Mouse (Mus musculus) right cerebral cortex, postnatal 14 days (tissue): ENCODE data around the gene Stard13.
A peak's percentile ranks its signal among the peaks of the same experiment; 100 is the strongest.

ENCODE experiments used
- DNase-seq: peaks from one replicate; pipeline ENCODE4 v3.0.0; 2022

Stard13 gene

DNA sequence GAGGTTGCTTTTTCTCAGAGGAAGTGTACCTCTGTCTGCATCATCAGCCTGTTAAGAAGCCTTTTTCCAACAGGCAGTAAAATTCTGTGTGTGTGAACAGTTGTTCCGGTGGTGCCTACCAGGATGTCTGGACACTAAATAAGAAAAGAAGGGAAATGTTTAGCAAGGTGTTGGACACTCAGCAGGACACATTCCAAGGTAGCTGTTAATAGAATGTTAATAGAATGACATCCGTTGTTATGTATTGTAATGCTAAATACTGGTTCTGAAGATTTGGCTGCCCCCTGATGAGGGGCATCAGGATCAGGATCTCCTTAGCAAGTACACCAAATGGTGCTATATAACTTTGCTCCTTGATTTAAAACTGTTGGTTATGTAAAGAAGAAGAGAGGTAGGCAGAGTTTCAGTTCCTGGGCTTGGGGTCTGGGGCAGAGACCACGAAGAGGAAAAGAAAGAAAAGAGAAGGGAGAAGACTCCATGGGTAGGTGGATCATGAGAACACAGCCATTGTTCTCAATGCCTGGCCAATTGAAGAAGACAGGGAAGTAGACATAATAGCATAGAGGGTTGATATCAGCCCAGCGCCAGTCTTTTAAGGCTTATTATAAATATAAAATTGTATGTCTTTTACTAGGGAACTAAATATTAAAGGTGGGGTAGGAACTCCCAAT lies 9.8 kb downstream of the Stard13 start:
- DNase-seq: no peak

- DNase-seq: no peak
Observed at GRCm38 (mm10) chr5:151222791-151223190, 10.8 kb downstream of the Stard13 start.

GRCm38 (mm10) chr5:151218689-151219115 lies 14.9 kb downstream of the Stard13 start:
- no peak for DNase-seq

DNA sequence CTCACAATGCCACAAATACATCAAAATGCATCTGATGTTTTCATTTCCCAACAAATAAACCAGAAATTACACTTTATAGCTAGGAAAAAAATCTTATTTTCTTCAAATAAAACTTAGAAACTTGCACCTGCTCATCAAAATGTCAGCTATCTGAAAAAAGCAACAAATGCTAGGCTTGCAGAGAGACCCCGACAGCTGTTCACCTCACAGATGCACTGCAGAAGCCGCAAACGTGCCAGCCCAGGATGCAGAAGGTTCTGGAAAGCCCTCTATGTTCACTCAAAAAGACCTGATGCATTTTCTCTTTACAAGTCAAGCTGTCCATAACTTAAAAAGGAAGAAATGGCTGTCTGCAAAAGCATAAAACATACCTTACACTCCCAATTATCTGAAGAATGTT lies 20.5 kb downstream of the Stard13 start:
- DNase-seq: no peak

- DNase-seq: no peak
Observed at GRCm38 (mm10) chr5:151210869-151211268, 22.8 kb downstream of the Stard13 start.

DNA sequence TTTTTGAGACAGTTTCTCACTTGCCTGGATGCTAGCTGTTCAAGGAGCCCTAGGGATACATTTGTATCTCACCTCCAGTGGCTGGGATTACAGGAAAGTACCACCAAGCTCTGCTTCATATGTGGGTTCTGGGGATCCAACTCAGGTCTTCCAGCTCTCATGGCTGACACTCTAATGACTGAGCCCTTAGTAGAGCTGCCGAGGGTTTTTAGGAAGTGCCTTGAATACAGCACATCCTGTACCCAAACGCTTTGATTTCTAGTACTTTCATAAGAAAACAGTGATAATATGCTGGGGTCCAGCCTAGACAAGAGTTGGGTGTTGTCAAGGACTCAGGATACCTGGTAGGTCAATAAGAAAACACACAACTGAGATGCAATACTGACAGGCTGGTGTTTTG lies 23.6 kb downstream of the Stard13 start:
- no peak for DNase-seq

DNA sequence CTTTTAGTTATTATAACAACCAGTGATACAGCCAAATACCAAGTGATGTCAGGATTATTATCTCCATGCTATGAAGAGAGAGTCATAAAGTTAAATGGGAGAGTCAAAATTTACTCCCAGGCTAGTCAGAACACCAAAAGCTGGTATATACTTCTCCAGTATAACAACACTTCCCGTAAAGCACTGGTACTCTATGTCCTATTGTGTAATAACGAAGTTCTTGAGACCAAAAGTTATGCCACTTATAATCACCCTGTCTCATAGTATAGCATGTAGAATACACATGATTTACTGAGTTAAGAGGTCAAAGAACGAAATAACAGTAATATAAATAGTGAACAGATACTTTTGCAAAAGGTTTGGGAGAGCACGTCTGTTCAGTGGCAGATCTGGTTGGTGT lies 28.6 kb downstream of the Stard13 start:
- no peak for DNase-seq

DNA sequence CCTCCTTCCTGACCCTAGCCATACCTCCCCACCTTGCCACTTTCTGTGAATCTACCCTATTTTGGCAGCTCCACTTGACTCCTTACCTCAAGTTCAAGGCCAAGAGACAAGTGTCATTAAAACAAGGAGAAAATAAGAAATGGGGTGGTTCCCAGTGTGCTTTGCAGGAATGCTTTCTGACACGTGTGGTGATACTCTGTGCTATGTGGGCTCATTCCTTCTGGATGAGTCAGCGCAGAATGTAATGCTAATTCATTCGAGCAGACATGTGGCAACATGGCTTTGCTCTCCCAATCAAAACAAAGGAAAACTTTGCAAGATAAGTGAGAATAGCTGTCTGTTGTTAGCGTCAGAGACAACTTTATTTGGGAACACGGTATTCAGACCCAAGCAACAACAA lies 30.7 kb downstream of the Stard13 start:
- DNase-seq: no peak

DNA sequence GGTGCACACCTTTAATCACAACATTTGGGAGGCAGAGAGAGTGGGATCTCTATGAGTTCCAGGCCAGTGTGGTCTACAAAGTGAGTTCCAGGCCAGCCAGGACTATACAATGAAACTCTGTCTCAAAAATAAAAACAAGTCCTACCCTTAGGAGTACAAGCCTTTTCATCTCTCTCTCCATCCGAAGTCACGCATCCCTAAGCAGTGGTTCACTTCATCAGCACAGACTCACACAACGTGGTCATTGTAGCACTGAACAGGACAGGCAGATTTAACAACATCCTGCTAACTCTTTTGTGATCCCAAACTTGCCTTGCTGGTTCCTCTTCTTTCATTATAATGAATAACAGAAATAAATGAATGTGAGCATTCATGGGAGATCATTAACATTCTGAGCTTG lies 32.4 kb downstream of the Stard13 start:
- DNase-seq: no peak

DNA sequence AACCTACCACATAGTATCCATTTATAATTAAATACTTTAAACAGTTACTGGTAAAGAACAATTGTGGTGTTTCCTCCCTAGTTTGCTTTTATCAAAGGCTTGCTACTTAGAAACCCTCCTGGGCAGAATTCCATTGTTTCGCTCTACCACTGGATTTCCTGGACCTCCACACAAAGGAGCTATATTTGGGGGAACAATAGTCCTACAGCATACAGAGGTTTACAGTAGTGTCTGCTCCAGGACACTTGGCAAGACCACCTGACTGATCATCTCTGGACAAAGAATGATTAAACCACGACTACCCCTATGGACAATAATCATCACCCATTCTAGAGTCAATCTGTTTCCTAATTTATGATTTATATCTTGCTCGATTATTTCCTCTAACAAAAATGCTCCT lies 34.4 kb downstream of the Stard13 start:
- no peak for DNase-seq

GRCm38 (mm10) chr5:151196603-151197272 lies 36.9 kb downstream of the Stard13 start:
- DNase-seq: no peak

- DNase-seq: no peak
Observed at GRCm38 (mm10) chr5:151193885-151194520, 39.6 kb downstream of the Stard13 start.

GRCm38 (mm10) chr5:151192266-151192665 lies 41.4 kb downstream of the Stard13 start:
- DNase-seq: no peak

DNA sequence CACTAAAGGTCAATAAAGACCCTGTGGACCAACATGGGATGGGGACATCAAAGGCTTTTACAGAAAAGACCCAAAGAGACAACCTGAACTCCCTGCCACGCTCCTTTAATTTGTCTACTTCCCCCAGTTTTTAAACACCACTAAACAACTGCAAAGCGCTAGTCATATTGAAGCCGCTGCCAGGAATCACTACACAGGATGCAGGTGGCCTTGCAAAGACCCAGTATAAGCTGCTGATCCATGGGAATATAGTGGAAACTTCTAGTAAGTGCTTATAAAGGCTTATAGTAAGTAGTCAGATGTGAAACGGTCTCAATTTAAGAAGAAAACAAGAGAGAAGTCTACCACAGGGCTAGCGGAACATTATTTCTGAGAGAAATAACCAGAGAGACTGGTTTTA lies 42.9 kb downstream of the Stard13 start:
- DNase-seq: no peak

DNA sequence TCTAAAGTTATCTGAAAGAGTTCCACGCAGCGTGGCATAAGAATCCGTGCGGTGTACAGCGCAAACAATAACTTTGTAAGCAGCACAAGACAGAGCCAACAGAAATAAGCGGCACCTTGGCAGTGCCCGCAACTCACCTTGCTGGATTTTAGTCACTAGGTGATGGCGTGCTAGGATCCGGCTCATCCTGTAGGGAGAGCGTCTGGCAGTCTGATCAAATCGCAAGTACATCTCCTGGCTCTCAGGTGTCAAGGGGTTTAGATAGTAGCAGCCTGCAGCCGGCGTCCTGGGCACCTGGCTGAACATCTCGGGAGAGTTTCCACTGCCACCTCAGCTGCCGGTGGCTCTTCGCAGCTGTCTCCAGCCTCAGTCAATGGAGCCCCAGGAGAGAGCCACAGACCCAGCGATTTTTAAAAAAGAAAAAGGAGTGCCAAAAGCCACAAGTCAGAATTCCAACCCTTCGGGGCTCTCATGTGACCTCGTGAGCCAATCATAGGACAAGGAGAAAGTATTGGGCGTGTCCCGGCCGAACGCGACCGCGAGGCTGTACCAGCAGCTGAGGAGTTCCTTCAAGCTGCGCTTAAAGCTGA lies 43.8 kb downstream of the Stard13 start:
- peak; percentile 23 for DNase-seq

DNA sequence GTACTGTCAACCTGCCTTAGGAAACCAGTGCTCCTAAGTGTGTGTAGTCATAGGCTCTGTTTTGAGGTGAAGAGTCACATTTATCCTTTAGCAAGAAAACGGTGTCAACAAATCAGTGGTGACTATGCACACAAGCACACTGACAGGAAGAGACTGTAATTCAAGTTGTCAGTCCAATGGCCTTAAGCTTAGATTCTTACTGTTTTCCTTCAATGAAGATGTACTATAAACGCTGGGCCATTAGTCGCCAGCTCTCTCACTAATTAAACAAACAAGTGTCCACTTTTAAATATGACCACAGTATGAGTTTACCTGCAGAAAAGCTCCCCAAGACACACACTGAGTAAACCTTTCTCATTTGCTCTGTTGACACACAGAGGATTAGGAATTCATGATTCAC lies 44.3 kb downstream of the Stard13 start:
- DNase-seq: no peak

DNA sequence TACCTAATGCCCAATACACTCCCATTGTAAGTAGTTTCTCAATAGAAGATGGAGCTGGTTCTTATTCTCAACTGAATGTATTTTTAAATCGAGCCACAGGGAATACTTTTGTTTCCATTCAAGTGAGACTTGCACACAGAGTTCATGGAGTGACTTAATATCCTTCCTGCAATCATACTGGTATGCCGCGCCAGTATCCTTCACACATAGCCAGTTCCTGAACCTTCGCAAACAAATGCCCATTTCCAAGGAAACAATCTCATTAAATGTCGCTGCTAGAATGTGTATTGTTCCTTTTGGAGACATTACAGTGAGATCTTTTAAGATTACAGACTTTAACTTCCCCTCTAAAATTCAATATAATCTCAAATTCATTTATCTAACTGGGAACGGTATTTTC lies 45.0 kb downstream of the Stard13 start:
- no peak for DNase-seq

- DNase-seq: no peak
Observed at GRCm38 (mm10) chr5:151187336-151187735, 46.3 kb downstream of the Stard13 start.

DNA sequence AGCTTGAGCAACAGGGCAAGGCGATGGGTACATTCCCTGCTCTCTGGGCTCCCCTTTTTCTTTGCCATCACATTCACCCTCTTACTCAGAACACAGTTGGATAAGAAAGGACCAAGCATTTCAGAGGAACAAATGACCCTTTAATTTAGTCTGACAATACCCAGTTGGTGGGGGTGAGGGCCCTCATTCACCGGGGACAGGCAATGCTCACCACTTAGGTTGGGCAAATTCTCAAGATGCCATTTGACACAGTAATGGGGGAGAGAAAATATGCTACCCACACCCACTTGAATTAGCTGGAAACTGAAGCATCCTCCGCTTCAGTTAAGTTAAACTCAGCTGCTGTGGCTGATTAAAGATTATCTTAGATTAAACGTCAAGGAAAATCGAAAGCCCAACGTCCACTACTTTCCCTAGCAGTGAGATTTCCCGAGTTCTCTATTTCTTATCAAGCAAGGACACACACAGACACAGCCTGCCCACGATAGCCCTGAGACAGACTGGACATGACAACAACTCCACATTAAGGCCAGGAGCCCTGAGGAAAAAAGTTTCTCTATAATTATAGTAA lies 48.3 kb downstream of the Stard13 start:
- DNase-seq: no peak

DNA sequence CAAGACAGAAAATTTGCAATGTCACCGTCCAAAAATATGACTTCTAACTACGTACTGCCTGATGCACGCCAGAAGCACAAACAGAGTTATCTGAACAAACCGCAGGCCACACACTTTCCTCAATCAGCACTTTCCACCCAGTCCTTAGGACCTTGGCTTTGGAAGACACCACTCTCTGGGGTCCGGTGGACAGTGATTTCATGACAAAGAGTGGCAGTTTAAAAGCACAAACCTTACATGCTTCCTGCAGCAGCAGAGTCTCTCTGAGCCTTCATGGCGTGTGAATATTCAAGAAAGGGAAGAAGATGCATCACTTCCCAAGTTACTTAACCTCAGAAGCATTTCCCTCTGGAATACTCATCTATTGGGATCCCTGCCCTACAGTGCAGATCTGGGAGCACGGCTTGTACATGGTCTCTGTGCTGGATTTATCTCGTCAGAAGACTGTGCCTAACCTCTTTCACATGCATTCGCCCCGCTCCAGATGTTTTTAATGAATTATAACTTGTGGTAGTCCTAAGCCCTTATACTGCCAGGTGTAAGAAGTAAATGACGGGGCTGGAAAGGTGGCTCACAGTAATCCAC lies 49.9 kb downstream of the Stard13 start:
- no peak for DNase-seq

GRCm38 (mm10) chr5:151181288-151181687 lies 52.3 kb downstream of the Stard13 start:
- no peak for DNase-seq

- no peak for DNase-seq
Observed at GRCm38 (mm10) chr5:151180176-151180785, 53.4 kb downstream of the Stard13 start.

GRCm38 (mm10) chr5:151177171-151177570 lies 56.5 kb downstream of the Stard13 start:
- DNase-seq: no peak
